Mouse (Mus musculus): ENCODE measurements around the gene Habp4. TPM values are rescaled to one million over a fixed set of nuclear protein-coding genes. Genes with fewer than 3 reads are reported as not detected.

Habp4 gene
- total RNA-seq, 2 experiments from 2014 or later: 21.2 to 24.2 TPM

DNA sequence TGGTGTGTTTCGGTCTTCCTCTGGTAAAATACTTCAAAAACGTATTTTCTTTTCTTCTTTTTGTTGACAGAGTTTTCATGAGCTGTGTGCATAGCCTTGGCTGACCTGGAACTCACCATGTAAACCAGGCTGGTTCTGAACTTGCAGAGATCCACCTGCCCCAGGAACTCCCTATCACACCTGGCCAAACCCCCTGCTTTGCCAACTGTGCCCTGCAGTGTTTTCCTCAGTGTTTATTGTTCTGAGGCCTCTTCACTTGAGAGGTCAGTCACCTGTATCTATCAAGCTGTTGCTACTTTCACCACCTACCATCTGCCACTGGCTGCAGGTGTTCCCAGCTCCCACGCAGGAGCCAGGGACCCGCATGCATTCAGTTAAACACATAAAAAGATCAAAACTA is 65.1 kb downstream of the Habp4 start:
- no peak for DNase-seq
- intact Hi-C loops (cut with DNase I): no loop called here

DNA sequence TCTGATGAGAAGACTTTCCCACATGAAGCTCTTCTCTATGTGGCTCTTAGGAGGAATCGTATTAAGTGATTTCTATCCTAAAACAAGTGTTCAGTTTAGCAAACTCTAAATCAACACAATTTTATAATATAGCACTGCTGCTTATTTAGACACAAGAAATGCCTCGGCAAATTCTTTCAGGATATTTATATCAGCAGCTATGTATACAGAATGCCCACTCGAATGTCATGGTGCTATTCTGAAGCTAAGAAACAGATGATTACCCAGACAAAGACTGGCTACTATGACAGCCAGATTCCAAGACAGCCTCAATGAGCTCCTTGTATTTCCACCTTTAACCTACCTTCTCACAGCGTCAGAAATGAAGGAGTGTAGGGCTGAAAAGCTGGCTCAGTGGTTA is 71.5 kb downstream of the Habp4 start:
- no peak for DNase-seq
- intact Hi-C loops (cut with DNase I): no loop called here

DNA sequence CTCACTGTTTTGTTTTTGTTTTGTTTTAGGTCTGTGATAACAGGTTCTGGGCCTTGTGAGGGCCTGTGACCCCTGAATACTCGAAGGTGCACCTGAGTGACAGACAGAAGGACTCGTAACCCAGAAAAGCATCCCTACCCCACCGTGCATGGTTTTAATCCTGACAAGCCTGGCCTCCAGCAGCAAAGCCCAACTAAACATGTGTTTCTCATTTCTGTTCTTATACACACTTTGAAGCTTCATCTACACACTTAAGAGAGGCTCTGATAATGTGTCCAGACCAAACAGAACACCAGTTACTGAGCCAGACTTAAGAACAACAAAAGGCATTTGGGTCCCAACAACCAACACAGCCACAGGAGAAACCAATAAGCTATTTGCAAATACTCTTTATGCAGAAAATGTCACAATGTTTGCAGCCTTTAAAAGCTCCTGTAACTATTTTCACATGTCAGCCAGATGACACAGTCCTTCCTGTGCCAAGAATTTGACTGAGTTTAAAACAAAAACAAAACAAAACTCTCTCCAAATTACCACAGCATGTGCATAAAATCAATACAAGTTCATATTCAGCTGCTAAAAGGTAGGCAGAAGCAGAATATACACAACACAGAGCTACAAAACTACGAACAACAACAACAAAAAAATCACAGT is 73.6 kb downstream of the Habp4 start:
- no peak for DNase-seq
- intact Hi-C loops (cut with DNase I): no loop called here

DNA sequence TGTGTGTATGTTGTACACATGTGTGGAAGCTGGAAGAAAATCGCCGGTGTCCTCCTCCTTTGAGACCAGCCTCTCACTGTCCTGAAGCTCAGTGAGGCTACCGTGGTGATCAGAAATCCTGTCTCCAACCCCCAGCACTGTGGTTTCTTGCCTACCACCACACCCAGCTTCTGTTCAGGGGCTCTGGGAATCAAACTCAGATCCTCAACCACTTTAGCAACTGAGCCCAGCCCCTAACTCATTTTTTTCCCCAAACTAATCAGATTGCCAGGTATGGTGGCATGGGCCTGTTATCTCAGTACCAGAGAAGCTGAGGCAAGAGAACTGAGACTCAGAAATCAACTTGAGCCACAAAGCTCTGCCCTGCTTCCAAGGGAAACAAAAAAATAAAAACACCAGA is 74.2 kb downstream of the Habp4 start:
- DNase-seq: no peak
- intact Hi-C loops (cut with DNase I): no loop called here

Other genes starting within 250 kb of the Habp4 start
- not detected for gene Hsd17b3, start 72.6 kb upstream of the Habp4 start, total RNA-seq (2021)
- under 1 TPM; 0.30 to 0.46 TPM for gene Slc35d2, start 32.5 kb upstream of the Habp4 start, total RNA-seq (2021)
- 10 to 100 TPM; 19.6 to 22.3 TPM for gene Zfp367, start 8.6 kb upstream of the Habp4 start, total RNA-seq (2021)
- 1 to 10 TPM; 4.1 to 5.2 TPM for gene Cdc14b, start 113.5 kb downstream of the Habp4 start, total RNA-seq (2021)
- 10 to 100 TPM; 34.5 to 42.6 TPM for gene Aaed1, start 150.9 kb downstream of the Habp4 start, total RNA-seq (2021)
- gene Ctsl, start 209.1 kb downstream of the Habp4 start, total RNA-seq (2021): 100 to 1,000 TPM in 1 of 2 experiments, 10 to 100 TPM in 1; 97.8 to 136 TPM

Measured in gastrocnemius, postnatal 36 days (tissue).